Mouse (Mus musculus): ENCODE measurements at regions not wholly inside any gene's neighbourhood (a gene's known extent, or its start where the extent isn't known, plus 50 kb on each side); places are given as distances from the start of the nearest gene placed in this dataset.

DNA sequence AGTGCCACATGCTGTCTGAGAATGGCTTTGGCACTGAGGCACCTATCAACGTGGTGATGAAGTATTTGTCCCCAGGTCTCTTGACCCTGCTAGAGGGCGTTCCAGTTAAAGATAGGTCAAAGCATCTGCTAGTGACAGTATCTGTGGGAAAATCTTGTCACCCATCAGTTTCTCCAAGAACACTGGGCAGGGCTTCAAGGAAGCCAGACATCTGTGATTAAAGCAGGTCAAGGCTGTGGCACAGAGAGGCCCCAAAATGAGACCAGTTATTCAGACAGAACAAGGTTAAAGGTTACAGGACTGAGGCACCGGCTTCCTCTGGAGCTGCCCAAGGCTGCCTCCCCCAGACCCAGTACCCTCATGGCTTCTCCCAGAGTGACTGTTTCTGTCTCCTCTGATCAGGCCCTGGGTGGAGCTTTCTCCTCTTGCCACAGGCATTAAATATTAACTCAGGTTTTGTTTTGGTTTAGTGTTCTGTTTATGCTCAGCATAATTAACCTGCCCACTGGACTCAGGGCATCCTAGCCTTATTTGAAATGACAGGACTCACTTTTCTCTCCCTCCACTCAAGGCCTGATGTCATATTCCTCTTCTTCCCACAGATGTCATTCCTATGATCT, 128.6 kb downstream of the Tmem17 start:
- peaks cover 3% of the 10 kb centered on the region; the same call in 1 of the 2 replicates for H3K36me3 ChIP-seq (ENCODE audit: control insufficient read depth, insufficient read depth, low read length)
- H3K4me3 ChIP-seq, result no peak overlapping the region
- no peak for DNase-seq
- H3K79me2 ChIP-seq (replicated peaks; ENCODE audit: control insufficient read depth, insufficient read depth, low read length), result no peaks in the 10 kb centered on the region
- H3K27ac ChIP-seq, result no peak overlapping the region
- H3K4me1 ChIP-seq (ENCODE audit: control insufficient read depth, insufficient read depth, low read length), result peaks cover 11% of the 10 kb centered on the region
- TF ChIP-seq POLR2A (IDR thresholded peaks at IDR 0.05; ENCODE audit: insufficient read depth, low read depth, low read length), result no peak
- TF ChIP-seq EP300 (IDR thresholded peaks at IDR 0.05; ENCODE audit: insufficient read depth, low read depth, low read length), result no peak
- TF ChIP-seq CTCF (IDR thresholded peaks at IDR 0.05), result no peak
- intact Hi-C loops (cut with DNase I), result no loop called here
- no peak overlapping the region for H3K9ac ChIP-seq (ENCODE audit: low read depth, low read length)
- WGBS, result 45% methylated on average over 3 of the region's 3 CpGs
- no peaks in the 10 kb centered on the region for H3K27me3 ChIP-seq (ENCODE audit: control insufficient read depth, insufficient read depth, low read length)

DNA sequence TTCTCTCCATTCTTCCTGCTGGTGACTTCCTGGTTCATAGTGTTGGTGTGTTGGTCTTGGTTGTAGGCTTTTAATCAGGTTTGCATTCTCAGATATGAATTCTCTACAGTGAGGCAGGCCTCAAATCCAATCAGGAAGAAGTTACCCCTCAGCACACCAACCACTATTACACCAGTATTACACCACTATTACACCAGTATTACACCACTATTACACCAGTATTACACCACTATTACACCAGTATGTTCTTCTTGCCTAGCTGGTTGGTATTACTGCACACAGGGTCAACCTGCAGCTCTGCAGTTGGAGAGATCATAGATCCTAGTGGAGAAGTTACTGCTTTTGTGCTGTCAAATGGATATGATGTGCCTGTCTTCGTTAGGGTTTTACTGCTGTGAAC, 129.6 kb downstream of the Tmem17 start:
- no peaks in the 10 kb centered on the region for H3K27me3 ChIP-seq (ENCODE audit: control insufficient read depth, insufficient read depth, low read length)
- no peak for DNase-seq

GRCm38 (mm10) chr11:22644010-22644625, 132.2 kb downstream of the Tmem17 start:
- no peaks in the 10 kb centered on the region for H3K79me2 ChIP-seq (replicated peaks; ENCODE audit: control insufficient read depth, insufficient read depth, low read length)
- H3K4me3 ChIP-seq, result no peak overlapping the region
- intact Hi-C loops (cut with DNase I), result no loop called here
- WGBS, result 50% methylated on average over 3 of the region's 3 CpGs
- no peaks in the 10 kb centered on the region for H3K36me3 ChIP-seq (ENCODE audit: control insufficient read depth, insufficient read depth, low read length)
- H3K4me1 ChIP-seq (ENCODE audit: control insufficient read depth, insufficient read depth, low read length), result no peaks in the 10 kb centered on the region; the same call in 1 of the 2 replicates
- no peaks in the 10 kb centered on the region for H3K27me3 ChIP-seq (ENCODE audit: control insufficient read depth, insufficient read depth, low read length)
- TF ChIP-seq CTCF (IDR thresholded peaks at IDR 0.05) (no peak), EP300 (IDR thresholded peaks at IDR 0.05; ENCODE audit: insufficient read depth, low read depth, low read length) (no peak), POLR2A (IDR thresholded peaks at IDR 0.05; ENCODE audit: insufficient read depth, low read depth, low read length) (no peak)
- H3K27ac ChIP-seq, result no peak overlapping the region
- no peak for DNase-seq
- no peak overlapping the region for H3K9ac ChIP-seq (ENCODE audit: low read depth, low read length)

More for the DNA sequence above, 129.6 kb downstream of the Tmem17 start:
- Histone ChIP-seq H3K36me3 (ENCODE audit: control insufficient read depth, insufficient read depth, low read length) (0 out of 2 replicates have a peak, but pooled peaks cover 2% of the 10 kb centered on the region), H3K27ac (no peak overlapping the region), H3K4me3 (no peak overlapping the region), H3K9ac (ENCODE audit: low read depth, low read length) (no peak overlapping the region), H3K4me1 (ENCODE audit: control insufficient read depth, insufficient read depth, low read length) (peaks cover 8% of the 10 kb centered on the region), H3K79me2 (replicated peaks; ENCODE audit: control insufficient read depth, insufficient read depth, low read length) (no peaks in the 10 kb centered on the region)
- 100% methylated on average over 1 of the region's 1 CpGs for WGBS
- intact Hi-C loops (cut with DNase I), result no loop called here
- TF ChIP-seq EP300 (IDR thresholded peaks at IDR 0.05; ENCODE audit: insufficient read depth, low read depth, low read length) (no peak), CTCF (IDR thresholded peaks at IDR 0.05) (no peak), POLR2A (IDR thresholded peaks at IDR 0.05; ENCODE audit: insufficient read depth, low read depth, low read length) (no peak)

DNA sequence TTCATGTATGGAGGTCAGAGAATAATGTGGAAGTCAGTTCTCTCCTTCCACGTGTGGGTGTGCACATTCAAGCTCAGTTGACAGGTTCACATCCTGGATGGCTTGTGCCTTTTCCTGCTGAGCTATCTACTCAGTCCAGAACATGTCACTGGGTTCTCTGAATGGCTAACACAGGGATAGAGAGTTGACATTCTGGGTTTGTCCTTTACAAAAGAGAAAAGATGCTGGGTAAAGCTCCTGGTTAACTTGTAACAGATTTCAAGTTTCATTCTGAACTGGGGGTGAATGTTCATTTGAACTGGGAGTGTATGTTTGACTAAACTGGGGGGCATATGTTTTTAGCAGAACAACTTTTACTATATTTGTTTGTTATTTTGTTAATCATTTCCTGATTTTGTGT, 133.0 kb downstream of the Tmem17 start:
- Histone ChIP-seq H3K27me3 (ENCODE audit: control insufficient read depth, insufficient read depth, low read length) (no peaks in the 10 kb centered on the region), H3K27ac (no peak overlapping the region), H3K4me3 (no peak overlapping the region), H3K36me3 (ENCODE audit: control insufficient read depth, insufficient read depth, low read length) (no peaks in the 10 kb centered on the region), H3K79me2 (replicated peaks; ENCODE audit: control insufficient read depth, insufficient read depth, low read length) (no peaks in the 10 kb centered on the region), H3K9ac (ENCODE audit: low read depth, low read length) (no peak overlapping the region), H3K4me1 (ENCODE audit: control insufficient read depth, insufficient read depth, low read length) (no peaks in the 10 kb centered on the region; the same call in 1 of the 2 replicates)
- 38% methylated on average over 1 of the region's 1 CpGs for WGBS
- no peak for DNase-seq
- intact Hi-C loops (cut with DNase I), result no loop called here
- TF ChIP-seq CTCF (IDR thresholded peaks at IDR 0.05) (no peak), POLR2A (IDR thresholded peaks at IDR 0.05; ENCODE audit: insufficient read depth, low read depth, low read length) (no peak), EP300 (IDR thresholded peaks at IDR 0.05; ENCODE audit: insufficient read depth, low read depth, low read length) (no peak)

- no peaks in the 10 kb centered on the region; the same call in 1 of the 2 replicates for H3K4me1 ChIP-seq (ENCODE audit: control insufficient read depth, insufficient read depth, low read length)
- no peak for TF ChIP-seq EP300 (IDR thresholded peaks at IDR 0.05; ENCODE audit: insufficient read depth, low read depth, low read length)
- TF ChIP-seq CTCF (IDR thresholded peaks at IDR 0.05), result no peak
- no peak for TF ChIP-seq POLR2A (IDR thresholded peaks at IDR 0.05; ENCODE audit: insufficient read depth, low read depth, low read length)
- intact Hi-C loops (cut with DNase I), result no loop called here
- no peaks in the 10 kb centered on the region for H3K36me3 ChIP-seq (ENCODE audit: control insufficient read depth, insufficient read depth, low read length)
- H3K9ac ChIP-seq (ENCODE audit: low read depth, low read length), result no peak overlapping the region
- WGBS, result 90% methylated on average over 6 of the region's 6 CpGs
- no peaks in the 10 kb centered on the region for H3K27me3 ChIP-seq (ENCODE audit: control insufficient read depth, insufficient read depth, low read length)
- no peak overlapping the region for H3K27ac ChIP-seq
- no peak overlapping the region for H3K4me3 ChIP-seq
- H3K79me2 ChIP-seq (replicated peaks; ENCODE audit: control insufficient read depth, insufficient read depth, low read length), result no peaks in the 10 kb centered on the region
- DNase-seq, result no peak
Measured at GRCm38 (mm10) chr11:22646192-22646936, 134.5 kb downstream of the Tmem17 start.

All from heart, adult 2 months (tissue).